8 mouse cellular contexts compared by ENCODE assay signal in the genomic region with DNA sequence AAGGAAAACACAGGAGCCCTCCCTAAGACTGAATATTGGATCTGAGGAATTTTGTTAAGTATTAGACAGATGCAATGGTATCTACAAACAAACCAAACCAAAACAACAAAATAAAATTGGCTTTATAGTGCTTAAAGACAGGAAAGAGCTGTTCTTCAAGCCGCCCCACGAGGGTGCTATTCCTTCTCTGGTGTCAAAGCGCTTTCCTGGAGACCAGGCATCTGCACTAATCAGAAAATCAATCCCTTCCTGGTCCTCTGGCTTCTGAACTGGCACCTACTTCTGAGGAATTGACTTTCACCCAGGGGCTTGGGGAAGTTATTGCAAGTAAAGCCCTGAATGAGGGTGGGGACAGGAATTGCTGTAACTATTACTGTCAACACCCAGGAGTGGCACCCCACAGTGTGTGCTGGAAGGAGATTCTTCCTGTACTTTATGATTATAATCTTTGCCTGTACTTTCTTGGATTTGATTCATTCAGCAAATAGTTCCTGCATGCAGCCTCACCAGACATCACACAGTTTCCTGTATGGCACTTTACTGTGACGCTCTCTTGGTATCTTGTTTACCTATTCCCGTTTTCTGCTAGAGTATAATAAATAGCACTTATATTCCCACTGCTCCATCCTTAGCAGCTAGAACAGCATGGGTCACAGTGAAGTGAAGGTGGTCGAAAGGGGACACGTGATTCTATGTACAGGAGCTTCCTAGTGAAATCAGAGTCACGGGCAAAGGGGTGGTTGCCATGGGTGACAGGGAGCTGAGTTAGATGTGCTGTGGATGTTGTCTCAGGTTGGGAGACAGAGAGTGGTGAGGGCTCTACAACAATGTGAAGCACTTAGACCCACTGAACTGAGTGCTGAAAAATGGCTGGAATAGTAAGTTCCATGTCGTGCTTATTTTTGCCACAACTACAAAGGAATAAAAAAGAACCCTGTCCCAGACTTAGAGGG.
DNase-seq lines count a peak whose midpoint lies in the region; ATAC-seq and TF ChIP-seq lines count a peak whose summit lies in the region.

No protein-coding gene starts in this region.

- H3K4me1 ChIP-seq in liver, embryonic 11.5 days (replicated peaks; ENCODE audit: control insufficient read depth, insufficient read depth, low read length): no peaks in the 10 kb centered on the region
- 0 out of 2 replicates have a peak, but pooled peaks cover 6% of the 10 kb centered on the region for H3K4me1 ChIP-seq in intestine, postnatal 0 days (replicated peaks; ENCODE audit: control insufficient read depth, insufficient read depth, low read length)
- no peaks in the 10 kb centered on the region for H3K4me1 ChIP-seq in forebrain, embryonic 11.5 days (replicated peaks; ENCODE audit: control insufficient read depth, insufficient read depth, low read length)

- no peaks in the 10 kb centered on the region for H3K27me3 ChIP-seq in liver, embryonic 11.5 days (replicated peaks; ENCODE audit: control insufficient read depth, insufficient read depth, low read length)
- no peaks in the 10 kb centered on the region for H3K27me3 ChIP-seq in intestine, postnatal 0 days (replicated peaks; ENCODE audit: control insufficient read depth, insufficient read depth, low read length)
- no peaks in the 10 kb centered on the region for H3K27me3 ChIP-seq in forebrain, embryonic 11.5 days (ENCODE audit: control insufficient read depth, insufficient read depth, low read length)

- TF ChIP-seq CTCF in intestine, postnatal 0 days (IDR thresholded peaks at IDR 0.05; ENCODE audit: low read depth): peak; percentile 69

- DNase-seq in embryo, embryonic 10 days (ENCODE audit: low spot score): peak; percentile 59
- no peak for DNase-seq in embryo, embryonic 9.5 days (ENCODE audit: extremely low spot score)
- no peak for DNase-seq in liver, embryonic 11.5 days (ENCODE audit: low spot score)
- DNase-seq in liver (no peak), adipocyte (ENCODE audit: low spot score) (peak; percentile 6)
- DNase-seq in thymus, postnatal 14 days: peak; percentile 48
- no peak for DNase-seq in forebrain, embryonic 11.5 days (ENCODE audit: low spot score)

- WGBS in liver, embryonic 11.5 days: 59% methylated on average over 9 of the region's 9 CpGs
- WGBS in intestine, postnatal 0 days: 24% methylated on average over 9 of the region's 9 CpGs
- 70% methylated on average over 9 of the region's 9 CpGs for WGBS in forebrain, embryonic 11.5 days

- H3K4me2 ChIP-seq in liver, embryonic 11.5 days: peak overlapping the region; percentile 24; the same call in 1 of the 2 replicates
- H3K4me2 ChIP-seq in intestine, postnatal 0 days (replicated peaks; ENCODE audit: low read depth): peak overlapping the region; percentile 49
- H3K4me2 ChIP-seq in forebrain, embryonic 11.5 days (ENCODE audit: low read depth, low read length, severe bottlenecking): no peak overlapping the region

- no peak overlapping the region for H3K9ac ChIP-seq in liver, embryonic 11.5 days (ENCODE audit: low read depth, low read length)
- 0 out of 2 replicates have a peak overlapping the region, but pooled peaks have one; percentile 3 for H3K9ac ChIP-seq in intestine, postnatal 0 days (ENCODE audit: low read depth, low read length)
- no peak overlapping the region for H3K9ac ChIP-seq in forebrain, embryonic 11.5 days (ENCODE audit: low read length)

- H3K27ac ChIP-seq in liver, embryonic 11.5 days (ENCODE audit: low read depth, low read length): no peak overlapping the region
- no peak overlapping the region; the same call in 1 of the 2 replicates for H3K27ac ChIP-seq in intestine, postnatal 0 days (ENCODE audit: low read depth, low read length)
- H3K27ac ChIP-seq in forebrain, embryonic 11.5 days (ENCODE audit: low read depth, low read length): no peak overlapping the region

- no peaks in the 10 kb centered on the region for H3K36me3 ChIP-seq in liver, embryonic 11.5 days (ENCODE audit: control insufficient read depth, insufficient read depth, low read length)
- no peaks in the 10 kb centered on the region for H3K36me3 ChIP-seq in intestine, postnatal 0 days (ENCODE audit: control insufficient read depth, insufficient read depth)
- H3K36me3 ChIP-seq in forebrain, embryonic 11.5 days (ENCODE audit: control insufficient read depth, insufficient read depth, low read length): no peaks in the 10 kb centered on the region

- no peaks in the 10 kb centered on the region for H3K9me3 ChIP-seq in liver, embryonic 11.5 days (ENCODE audit: control insufficient read depth, low read length)
- H3K9me3 ChIP-seq in intestine, postnatal 0 days (ENCODE audit: control insufficient read depth): no peaks in the 10 kb centered on the region
- no peaks in the 10 kb centered on the region for H3K9me3 ChIP-seq in forebrain, embryonic 11.5 days (ENCODE audit: control insufficient read depth, low read length)

- H3K4me3 ChIP-seq in liver, embryonic 11.5 days (ENCODE audit: low read depth, low read length): no peak overlapping the region
- 0 out of 2 replicates have a peak overlapping the region, but pooled peaks have one; percentile 2 for H3K4me3 ChIP-seq in intestine, postnatal 0 days (ENCODE audit: low read depth, low read length)
- H3K4me3 ChIP-seq in forebrain, embryonic 11.5 days (ENCODE audit: low read depth, low read length): no peak overlapping the region

- ATAC-seq in liver, embryonic 11.5 days (replicated peaks; ENCODE audit: low FRiP score): no peak
- peak; percentile 46 for ATAC-seq in intestine, postnatal 0 days
- no peak for ATAC-seq in forebrain, embryonic 11.5 days (replicated peaks; ENCODE audit: low FRiP score)

Comparison
In these comparisons a context has a peak if more than half of its experiments do, and no peak if none do; other contexts are left out.
1. DNase-seq: peak in embryo, embryonic 10 days (single experiment), adipocyte (single experiment) and thymus, postnatal 14 days (single experiment); none in embryo, embryonic 9.5 days (single experiment), liver, embryonic 11.5 days (single experiment), liver (single experiment) and forebrain, embryonic 11.5 days (single experiment).